In the genomic region with DNA sequence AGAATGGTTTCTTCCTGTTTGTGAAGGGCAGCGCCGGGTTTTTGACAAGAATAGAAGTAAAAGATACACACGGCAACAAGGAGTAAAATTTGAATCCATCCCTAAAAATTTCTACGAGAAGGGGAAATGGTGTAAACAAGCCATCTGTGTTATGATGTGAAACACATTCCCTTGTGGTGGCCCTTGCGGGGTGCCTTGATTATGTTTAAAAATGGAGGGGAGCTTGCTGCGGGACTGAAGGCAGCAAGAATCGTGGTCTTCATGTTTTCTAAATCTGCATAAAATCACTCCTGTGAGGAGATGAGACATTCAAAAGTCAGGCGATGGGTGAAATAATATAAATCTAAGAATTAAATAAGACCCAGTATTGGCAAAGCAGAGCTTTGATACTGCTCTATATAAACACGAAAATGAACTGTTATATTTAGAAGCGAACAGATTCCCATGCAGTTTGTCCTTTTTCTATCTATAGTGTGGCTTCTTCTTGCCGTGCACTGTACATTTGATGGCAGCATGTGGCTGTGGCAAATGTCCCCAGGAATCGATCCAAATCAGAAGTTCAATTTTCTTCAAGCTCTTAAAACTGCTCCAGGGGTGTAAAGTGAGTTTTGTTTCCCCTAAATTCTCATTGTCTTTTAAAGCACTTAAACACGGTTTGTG, we compare ENCODE assay signal across 16 mouse cellular contexts.
"Had no signal": no experiment of that assay in that cellular context is flagged by ENCODE, and none has a peak within 500 bp of the region (broad histone marks: within the 10 kb centered on the region; RNA-seq: fewer than 3 reads in every experiment).

No protein-coding gene starts in this region.

- H3K4me1 ChIP-seq: limb, embryonic 15.5 days; liver, embryonic 12.5 days; megakaryocyte, embryonic 14.5 days; midbrain, embryonic 12.5 days; neural tube, embryonic 15.5 days had no signal

- H3K4me2 ChIP-seq: limb, embryonic 15.5 days; liver, embryonic 12.5 days; midbrain, embryonic 12.5 days; neural tube, embryonic 15.5 days had no signal

- ATAC-seq: inflammation-experienced regulatory T-cells, adult 6 months; intestine, postnatal 0 days; liver, embryonic 12.5 days had no signal

- DNase-seq: kidney, adult 8-10 months; kidney, postnatal 25 days; layer of hippocampus, adult 9-11 months; layer of hippocampus, postnatal 36 days; lung, postnatal 10 days; lung, postnatal 4 days; spleen, adult 18-20 months; thymus, adult 2 months; thymus, postnatal 25 days had no signal

- H3K9ac ChIP-seq: limb, embryonic 15.5 days; liver, embryonic 12.5 days; midbrain, embryonic 12.5 days; neural tube, embryonic 15.5 days had no signal

- H3K36me3 ChIP-seq: limb, embryonic 15.5 days; liver, embryonic 12.5 days; midbrain, embryonic 12.5 days; neural tube, embryonic 15.5 days had no signal

- H3K4me3 ChIP-seq: limb, embryonic 15.5 days; liver, embryonic 12.5 days; megakaryocyte, embryonic 14.5 days; midbrain, embryonic 12.5 days; neural tube, embryonic 15.5 days had no signal

- H3K27ac ChIP-seq: limb, embryonic 15.5 days; liver, embryonic 12.5 days; midbrain, embryonic 12.5 days; neural tube, embryonic 15.5 days had no signal

- H3K9me3 ChIP-seq: limb, embryonic 15.5 days; liver, embryonic 12.5 days; midbrain, embryonic 12.5 days; neural tube, embryonic 15.5 days had no signal

- H3K27me3 ChIP-seq: limb, embryonic 15.5 days; liver, embryonic 12.5 days; megakaryocyte, embryonic 14.5 days; midbrain, embryonic 12.5 days; neural tube, embryonic 15.5 days had no signal
